Mouse (Mus musculus) G1E-ER4 (cell line): ENCODE measurements around the gene Zfp354c. TPM values are rescaled to one million over a fixed set of nuclear protein-coding genes. Genes with fewer than 3 reads are reported as not detected.

ENCODE experiments used
- GATA1 ChIP-seq: IDR thresholded peaks from one replicate; pipeline ENCODE4 v1.8.0; 2012; ENCODE audit warnings: low read length, inconsistent platforms
- polyA plus RNA-seq: library from polyadenylated mRNA; stranded (reverse); fragments of >175 nt; gene quantifications from 2 replicates; pipeline ENCODE4 v1.2.3, GENCODE M21; 2012

Gene Zfp354c
- polyA plus RNA-seq, 1 experiment: not detected

- no peak for TF ChIP-seq GATA1
These were observed 58.4 kb downstream of the Zfp354c start for GRCm38 (mm10) chr11:50768995-50769749.

GRCm38 (mm10) chr11:50767039-50767438 is 60.5 kb downstream of the Zfp354c start:
- TF ChIP-seq GATA1: no peak

- no peak for TF ChIP-seq GATA1
These were observed 61.1 kb downstream of the Zfp354c start for GRCm38 (mm10) chr11:50766461-50766860.

Other genes starting within 250 kb of the Zfp354c start
- gene Adamts2, start 225.6 kb downstream of the Zfp354c start, polyA plus RNA-seq: not detected in 2 replicates
- not detected in 2 replicates for gene Zfp879, start 13.8 kb upstream of the Zfp354c start, polyA plus RNA-seq
- gene Grm6, start 23.0 kb upstream of the Zfp354c start, polyA plus RNA-seq: not detected in 2 replicates
- gene Zfp454, start 59.9 kb upstream of the Zfp354c start, polyA plus RNA-seq: not detected in 2 replicates
- gene Zfp2, start 88.4 kb upstream of the Zfp354c start, polyA plus RNA-seq: not detected in 2 replicates
- not detected in 2 replicates for gene Zfp354b, start 103.9 kb upstream of the Zfp354c start, polyA plus RNA-seq
- gene 4933414I15Rik, start 116.0 kb upstream of the Zfp354c start, polyA plus RNA-seq: not detected in 2 replicates
- not detected in 2 replicates for gene Prop1, start 126.0 kb upstream of the Zfp354c start, polyA plus RNA-seq
- not detected in 2 replicates for gene Olfr1378, start 138.8 kb upstream of the Zfp354c start, polyA plus RNA-seq
- not detected in 2 replicates for gene Olfr1377, start 154.2 kb upstream of the Zfp354c start, polyA plus RNA-seq
- gene Olfr51, start 175.9 kb upstream of the Zfp354c start, polyA plus RNA-seq: not detected in 2 replicates
- not detected in 2 replicates for gene Olfr54, start 186.5 kb upstream of the Zfp354c start, polyA plus RNA-seq
- not detected in 2 replicates for gene Olfr1375, start 220.4 kb upstream of the Zfp354c start, polyA plus RNA-seq
- gene Zfp354a, start 231.5 kb upstream of the Zfp354c start, polyA plus RNA-seq: not detected in 2 replicates